Comparison of ENCODE assay signal across 10 mouse cellular contexts in genomic region chr14:16483656-16484380, GRCm38 (mm10).
A peak's percentile ranks its signal among the peaks of the same experiment; 100 is the strongest.
DNase-seq lines count a peak whose midpoint lies in the region; ATAC-seq lines count a peak whose summit lies in the region.
"Had no signal": no experiment of that assay in that cellular context is flagged by ENCODE, and none has a peak within 500 bp of the region (broad histone marks: within the 10 kb centered on the region; RNA-seq: fewer than 3 reads in every experiment).

No protein-coding gene starts in this region.

- peak; percentile 71 for DNase-seq in brain, adult 2 months (ENCODE audit: low read depth, low spot score)
- DNase-seq in gastrocnemius, adult 18-20 months (ENCODE audit: low spot score): no peak
- DNase-seq in layer of hippocampus, adult 9-11 months: no peak
- no peak for DNase-seq in urinary bladder, postnatal 25 days (ENCODE audit: low spot score)

- ATAC-seq in forebrain, embryonic 13.5 days: peak; percentile 91
- no peak; the same call in 1 of the 2 replicates for ATAC-seq in forebrain, embryonic 12.5 days (ENCODE audit: low FRiP score)
- no peak for ATAC-seq in heart, embryonic 13.5 days (ENCODE audit: extremely low read depth, insufficient number of reproducible peaks, low FRiP score, low TSS enrichment)
- ATAC-seq in limb, embryonic 15.5 days (ENCODE audit: insufficient number of reproducible peaks, low FRiP score, low TSS enrichment, low read depth): peak; percentile 82

- H3K4me3 ChIP-seq in forebrain, embryonic 13.5 days: no peak overlapping the region
- H3K4me3 ChIP-seq in forebrain, embryonic 12.5 days (replicated peaks): no peak overlapping the region
- H3K4me3 ChIP-seq in heart, embryonic 13.5 days: no peak overlapping the region
- no peak overlapping the region for H3K4me3 ChIP-seq in limb, embryonic 15.5 days
- H3K4me3 ChIP-seq: erythroblast, embryonic 14.5 days had no signal

- H3K36me3 ChIP-seq in forebrain, embryonic 13.5 days (ENCODE audit: poor library complexity, severe bottlenecking): no peaks in the 10 kb centered on the region
- H3K36me3 ChIP-seq in forebrain, embryonic 12.5 days (replicated peaks): no peaks in the 10 kb centered on the region
- no peaks in the 10 kb centered on the region for H3K36me3 ChIP-seq in heart, embryonic 13.5 days
- no peaks in the 10 kb centered on the region for H3K36me3 ChIP-seq in limb, embryonic 15.5 days

- H3K9ac ChIP-seq in forebrain, embryonic 13.5 days: no peak overlapping the region
- H3K9ac ChIP-seq in forebrain, embryonic 12.5 days: no peak overlapping the region
- H3K9ac ChIP-seq in heart, embryonic 13.5 days: no peak overlapping the region
- no peak overlapping the region for H3K9ac ChIP-seq in limb, embryonic 15.5 days

- peaks cover 14% of the 10 kb centered on the region for H3K4me1 ChIP-seq in forebrain, embryonic 13.5 days
- H3K4me1 ChIP-seq in forebrain, embryonic 12.5 days: peaks cover 4% of the 10 kb centered on the region; the same call in 1 of the 2 replicates
- H3K4me1 ChIP-seq in heart, embryonic 13.5 days: peaks cover 76% of the 10 kb centered on the region
- peaks cover 17% of the 10 kb centered on the region for H3K4me1 ChIP-seq in limb, embryonic 15.5 days

- H3K27me3 ChIP-seq in forebrain, embryonic 13.5 days: no peaks in the 10 kb centered on the region
- H3K27me3 ChIP-seq in forebrain, embryonic 12.5 days: no peaks in the 10 kb centered on the region
- H3K27me3 ChIP-seq in heart, embryonic 13.5 days (replicated peaks): no peaks in the 10 kb centered on the region
- no peaks in the 10 kb centered on the region for H3K27me3 ChIP-seq in limb, embryonic 15.5 days
- H3K27me3 ChIP-seq: CH12.LX had no signal

- no peak overlapping the region for H3K27ac ChIP-seq in forebrain, embryonic 13.5 days
- no peak overlapping the region for H3K27ac ChIP-seq in forebrain, embryonic 12.5 days
- H3K27ac ChIP-seq in heart, embryonic 13.5 days (replicated peaks): peak overlapping the region; percentile 72
- peak overlapping the region; percentile 64 for H3K27ac ChIP-seq in limb, embryonic 15.5 days

- no peak overlapping the region for H3K4me2 ChIP-seq in forebrain, embryonic 13.5 days
- H3K4me2 ChIP-seq in forebrain, embryonic 12.5 days: no peak overlapping the region
- peak overlapping the region; percentile 0; the same call in 1 of the 2 replicates for H3K4me2 ChIP-seq in heart, embryonic 13.5 days
- no peak overlapping the region for H3K4me2 ChIP-seq in limb, embryonic 15.5 days

- no peaks in the 10 kb centered on the region for H3K9me3 ChIP-seq in forebrain, embryonic 13.5 days (replicated peaks)
- no peaks in the 10 kb centered on the region for H3K9me3 ChIP-seq in forebrain, embryonic 12.5 days
- no peaks in the 10 kb centered on the region for H3K9me3 ChIP-seq in heart, embryonic 13.5 days
- no peaks in the 10 kb centered on the region for H3K9me3 ChIP-seq in limb, embryonic 15.5 days

- 35% methylated on average over 8 of the region's 8 CpGs for WGBS in forebrain, embryonic 13.5 days
- WGBS in forebrain, embryonic 12.5 days: 46% methylated on average over 8 of the region's 8 CpGs
- WGBS in heart, embryonic 13.5 days: 44% methylated on average over 8 of the region's 8 CpGs
- 30% methylated on average over 8 of the region's 8 CpGs for WGBS in limb, embryonic 15.5 days

Comparison
In these comparisons a context has a peak if more than half of its experiments do, and no peak if none do; other contexts are left out.
1. ATAC-seq: peak in forebrain, embryonic 13.5 days (single experiment) and limb, embryonic 15.5 days (single experiment); none in forebrain, embryonic 12.5 days (single experiment) and heart, embryonic 13.5 days (single experiment).
2. H3K27ac ChIP-seq: peak in heart, embryonic 13.5 days (single experiment) and limb, embryonic 15.5 days (single experiment); none in forebrain, embryonic 13.5 days (single experiment) and forebrain, embryonic 12.5 days (single experiment).